Mouse (Mus musculus): ENCODE results near the gene Rassf7. TPM values are rescaled to one million over a fixed set of nuclear protein-coding genes. Genes with fewer than 3 reads are reported as not detected.
A peak's percentile ranks its signal among the peaks of the same experiment; 100 is the strongest.

The Rassf7 gene
- total and polyA plus RNA-seq, 3 experiments = 4.1 to 11.6 (median 8.1) TPM

GRCm38 (mm10) chr7:141256159-141256558 lies 40.5 kb downstream of the Rassf7 start:
- H3K4me1 ChIP-seq (ENCODE audit: control insufficient read depth in 1 of 2, insufficient read depth in 2 of 2) = peaks cover 2 to 5% of the 10 kb centered on the region in 2 experiments; a peak in 2 of 4 replicates
- no peaks in the 10 kb centered on the region for H3K79me2 ChIP-seq (replicated peaks; ENCODE audit: control insufficient read depth, extremely low read depth, insufficient read depth, poor library complexity, severe bottlenecking)
- dilution Hi-C loops (cut with MboI; ENCODE audit: extremely low pct_ligation_motif_present, extremely low pct_unique_long_range_greater_than_20kb, low sequenced_read_pairs) (no loop called here), in situ Hi-C loops (cut with MboI; ENCODE audit: low pct_ligation_motif_present, low pct_unique_long_range_greater_than_20kb, low sequenced_read_pairs) (no loop called here)
- H3K4me2 ChIP-seq (ENCODE audit: insufficient read depth, low read depth, poor library complexity, severe bottlenecking) = no peak overlapping the region
- H3K9ac ChIP-seq (ENCODE audit: insufficient read depth, low read depth) = no peak overlapping the region
- no peak overlapping the region for H3K4me3 ChIP-seq (replicated peaks in 1 of 3; ENCODE audit: low read depth in 2 of 3, low read length in 2 of 3, poor library complexity in 1 of 3)
- TF ChIP-seq ZKSCAN1 (IDR thresholded peaks at IDR 0.05; ENCODE audit: borderline replicate concordance, low read depth, low read length) (no peak), RCOR1 (conservative IDR thresholded peaks at IDR 0.05; ENCODE audit: low read depth, low read length) (no peak), NELFE (IDR thresholded peaks at IDR 0.05; ENCODE audit: low read depth, low read length) (no peak), ZC3H11A (IDR thresholded peaks at IDR 0.05; ENCODE audit: low read depth, low read length) (no peak), EP300 (IDR thresholded peaks at IDR 0.05; ENCODE audit: low read length) (no peak), E2F4 (IDR thresholded peaks at IDR 0.05; ENCODE audit: insufficient replicate concordance, low read depth, low read length) (no peak), CHD2 (IDR thresholded peaks at IDR 0.05; ENCODE audit: low read length) (no peak), SIN3A (IDR thresholded peaks at IDR 0.05; ENCODE audit: low read length) (no peak), CHD1 (IDR thresholded peaks at IDR 0.05; ENCODE audit: low read depth, low read length) (no peak), ZNF384 (IDR thresholded peaks at IDR 0.05; ENCODE audit: low read depth, low read length) (no peak), BHLHE40 (IDR thresholded peaks at IDR 0.05; ENCODE audit: low read depth, low read length) (no peak), MAZ (IDR thresholded peaks at IDR 0.05; ENCODE audit: low read depth, low read length) (no peak), PAX5 (IDR thresholded peaks at IDR 0.05; ENCODE audit: low read length) (no peak), TCF12 (IDR thresholded peaks at IDR 0.05; ENCODE audit: low read depth, low read length) (no peak), POLR2A (IDR thresholded peaks at IDR 0.05; ENCODE audit: low read depth, low read length) (no peak), HCFC1 (IDR thresholded peaks at IDR 0.05; ENCODE audit: low read depth, low read length) (no peak)
- peaks cover 76 to 94% of the 10 kb centered on the region in 2 experiments for H3K36me3 ChIP-seq (replicated peaks in 1 of 2; ENCODE audit: control insufficient read depth in 1 of 2, insufficient read depth in 1 of 2, low read length in 1 of 2)
- peak overlapping the region; percentile 2; the same call in 1 of the 2 replicates for H3K27ac ChIP-seq (ENCODE audit: insufficient read depth, low read depth)
- H3K27me3 ChIP-seq (replicated peaks) = no peaks in the 10 kb centered on the region
- no peaks in the 10 kb centered on the region for H3K9me3 ChIP-seq (replicated peaks; ENCODE audit: low read length)
- no peak for DNase-seq (ENCODE audit: extremely low read depth)

- Histone ChIP-seq H3K9me3 (replicated peaks; ENCODE audit: low read length) (no peaks in the 10 kb centered on the region), H3K4me3 (replicated peaks in 1 of 3; ENCODE audit: low read depth in 2 of 3, low read length in 2 of 3, poor library complexity in 1 of 3) (no peak overlapping the region), H3K4me2 (ENCODE audit: insufficient read depth, low read depth, poor library complexity, severe bottlenecking) (no peak overlapping the region), H3K36me3 (replicated peaks in 1 of 2; ENCODE audit: control insufficient read depth in 1 of 2, insufficient read depth in 1 of 2, low read length in 1 of 2) (peaks cover 81 to 85% of the 10 kb centered on the region in 2 experiments), H3K27ac (ENCODE audit: insufficient read depth, low read depth) (no peak overlapping the region), H3K4me1 (ENCODE audit: control insufficient read depth in 1 of 2, insufficient read depth in 2 of 2) (peaks cover 14 to 24% of the 10 kb centered on the region in 2 experiments), H3K9ac (ENCODE audit: insufficient read depth, low read depth) (no peak overlapping the region), H3K79me2 (replicated peaks; ENCODE audit: control insufficient read depth, extremely low read depth, insufficient read depth, poor library complexity, severe bottlenecking) (no peaks in the 10 kb centered on the region), H3K27me3 (replicated peaks) (no peaks in the 10 kb centered on the region)
- dilution Hi-C loops (cut with MboI; ENCODE audit: extremely low pct_ligation_motif_present, extremely low pct_unique_long_range_greater_than_20kb, low sequenced_read_pairs) (no loop called here), in situ Hi-C loops (cut with MboI; ENCODE audit: low pct_ligation_motif_present, low pct_unique_long_range_greater_than_20kb, low sequenced_read_pairs) (loop anchor here (10.0 kb wide), 1 partner anchor 103 kb away; no protein-coding TSS in a partner anchor)
- no peak for DNase-seq (ENCODE audit: extremely low read depth)
- TF ChIP-seq IRF4 (IDR thresholded peaks at IDR 0.05; ENCODE audit: low read depth, low read length) (no peak), SIN3A (IDR thresholded peaks at IDR 0.05; ENCODE audit: low read length) (no peak), PAX5 (IDR thresholded peaks at IDR 0.05; ENCODE audit: low read length) (no peak), ZMIZ1 (IDR thresholded peaks at IDR 0.05; ENCODE audit: low read depth, low read length) (no peak), POLR2AphosphoS2 (IDR thresholded peaks at IDR 0.05; ENCODE audit: low read depth, low read length) (no peak), TBP (conservative IDR thresholded peaks at IDR 0.05; ENCODE audit: low read depth, low read length) (no peak), MEF2A (IDR thresholded peaks at IDR 0.05; ENCODE audit: borderline replicate concordance, low read depth, low read length) (no peak), POLR2A (IDR thresholded peaks at IDR 0.05; ENCODE audit: low read depth, low read length) (no peak)
These were observed 45.8 kb downstream of the Rassf7 start for GRCm38 (mm10) chr7:141261480-141261879.

Measured in CH12.LX (cell line).